Mouse (Mus musculus) cortical plate, adult 2 months (tissue): ENCODE measurements around the gene Kctd21. TPM values are rescaled to one million over a fixed set of nuclear protein-coding genes. Genes with fewer than 3 reads are reported as not detected.
A peak's percentile ranks its signal among the peaks of the same experiment; 100 is the strongest.

Experiments used
- H3K27ac ChIP-seq: fragments of 200-500 bp; 2 replicates; pipeline ENCODE4 v1.5.1; 2012; ENCODE audit warnings: low read length, control low read depth, inconsistent platforms; ENCODE audit not compliant: insufficient read depth
- H3K4me1 ChIP-seq: fragments of 200-500 bp; 2 replicates; pipeline ENCODE4 v1.6.1; 2011; ENCODE audit warnings: low read length; ENCODE audit not compliant: control insufficient read depth, insufficient read depth
- H3K4me3 ChIP-seq: fragments of 200-500 bp; 2 replicates; pipeline ENCODE4 v1.5.1; 2011; ENCODE audit warnings: mild to moderate bottlenecking, low read length, control low read depth; ENCODE audit not compliant: insufficient read depth
- CTCF ChIP-seq: fragments of 200-500 bp; IDR thresholded peaks from 2 replicates; pipeline ENCODE4 v1.5.1; 2011; ENCODE audit warnings: mild to moderate bottlenecking, control low read depth, low read length; ENCODE audit not compliant: insufficient read depth; ENCODE audit errors: extremely low read depth
- POLR2A ChIP-seq: fragments of 200-500 bp; IDR thresholded peaks from 2 replicates; pipeline ENCODE4 v1.6.1; 2011; ENCODE audit warnings: mild to moderate bottlenecking, low read length, control low read depth; ENCODE audit not compliant: insufficient read depth; ENCODE audit errors: extremely low read depth
- polyA plus RNA-seq: library from polyadenylated mRNA; depleted of rRNA; stranded (reverse); fragments of >200 nt; gene quantifications from 2 replicates; pipeline ENCODE4 v1.2.3, GENCODE M21; 2012

The Kctd21 gene
- polyA plus RNA-seq, 1 experiment = 14.8 TPM

GRCm38 (mm10) chr7:97375906-97376305 lies 43.8 kb downstream of the Kctd21 start:
- H3K4me3 ChIP-seq = no peak overlapping the region
- H3K4me1 ChIP-seq = no peaks in the 10 kb centered on the region
- H3K27ac ChIP-seq = no peak overlapping the region
- TF ChIP-seq POLR2A (no peak), CTCF (no peak)

GRCm38 (mm10) chr7:97379304-97379703 lies 47.2 kb downstream of the Kctd21 start:
- TF ChIP-seq POLR2A (no peak), CTCF (no peak)
- no peak overlapping the region for H3K4me3 ChIP-seq
- H3K4me1 ChIP-seq = no peaks in the 10 kb centered on the region
- no peak overlapping the region for H3K27ac ChIP-seq

- no peaks in the 10 kb centered on the region for H3K4me1 ChIP-seq
- no peak overlapping the region for H3K27ac ChIP-seq
- TF ChIP-seq CTCF (no peak), POLR2A (no peak)
- H3K4me3 ChIP-seq = no peak overlapping the region
Observed at GRCm38 (mm10) chr7:97380500-97381123, 48.5 kb downstream of the Kctd21 start.

GRCm38 (mm10) chr7:97382661-97383060 lies 50.5 kb downstream of the Kctd21 start:
- H3K27ac ChIP-seq = no peak overlapping the region
- H3K4me3 ChIP-seq = no peak overlapping the region
- TF ChIP-seq CTCF = no peak
- TF ChIP-seq POLR2A = no peak
- no peaks in the 10 kb centered on the region; the same call in 1 of the 2 replicates for H3K4me1 ChIP-seq

DNA sequence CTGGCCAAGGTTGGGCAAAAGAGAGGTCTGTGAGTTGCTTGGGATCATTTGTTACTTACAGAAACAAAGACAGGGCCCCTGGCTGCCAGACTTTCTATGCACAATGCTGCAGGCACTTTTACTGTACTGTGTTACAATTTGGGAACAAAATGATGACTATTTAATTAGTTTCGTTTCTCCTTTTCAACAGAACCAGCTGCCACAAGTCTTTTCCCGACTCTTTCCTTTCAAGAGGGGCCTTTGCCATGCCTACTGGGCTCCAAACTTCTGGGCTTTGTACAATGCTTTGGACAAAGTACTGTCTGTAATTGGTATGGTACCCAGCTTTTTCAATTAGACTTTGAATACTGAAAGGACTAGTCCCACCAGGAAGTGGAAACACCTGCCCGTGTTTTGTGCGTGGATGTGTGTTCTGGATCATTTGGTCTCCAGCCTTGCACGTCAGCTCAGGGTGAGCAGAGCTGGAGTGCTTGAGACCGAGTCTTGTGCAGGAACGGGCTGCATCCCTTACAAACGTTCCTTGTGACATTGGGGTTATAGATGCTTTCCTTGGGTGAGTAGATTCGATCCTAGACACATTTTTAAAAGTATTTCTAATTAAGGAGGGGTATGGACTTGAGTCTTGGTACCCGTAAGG lies 51.5 kb downstream of the Kctd21 start:
- H3K4me3 ChIP-seq = no peak overlapping the region
- H3K4me1 ChIP-seq = no peaks in the 10 kb centered on the region; the same call in 1 of the 2 replicates
- H3K27ac ChIP-seq = no peak overlapping the region
- TF ChIP-seq POLR2A (no peak), CTCF (no peak)

DNA sequence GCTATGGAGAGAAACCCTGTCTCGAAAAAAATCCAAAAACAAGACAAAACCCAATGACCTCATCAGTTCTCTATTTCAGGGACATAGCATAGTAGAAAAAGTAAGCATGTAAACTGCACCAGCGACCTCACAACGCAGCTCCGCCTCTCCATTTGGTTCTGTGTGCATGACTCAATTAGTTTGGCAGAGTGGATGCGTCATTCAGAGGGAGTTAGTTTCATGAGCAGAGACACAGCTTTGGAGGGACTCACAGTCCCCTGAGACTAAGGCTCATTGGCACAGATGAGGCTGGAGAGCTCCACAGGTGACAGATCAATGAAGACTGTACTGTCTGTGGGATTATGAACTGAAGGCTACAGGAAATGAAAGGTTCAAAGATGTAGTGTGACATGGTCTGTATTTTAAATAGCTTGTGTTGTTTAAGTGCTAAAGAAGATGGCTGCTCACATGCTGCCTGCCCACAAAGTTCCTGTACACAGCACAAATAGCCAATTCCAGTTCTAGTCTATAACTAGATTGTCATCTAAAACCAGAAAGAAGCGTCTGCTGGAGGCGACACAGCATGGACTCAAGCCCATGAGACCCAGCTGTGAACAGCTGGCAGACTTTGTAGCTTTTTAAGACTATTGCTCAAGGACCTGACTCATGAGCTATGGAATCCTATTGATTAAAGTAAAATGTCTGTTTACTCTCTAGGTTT lies 54.1 kb downstream of the Kctd21 start:
- Histone ChIP-seq H3K4me3 (no peak overlapping the region), H3K4me1 (no peaks in the 10 kb centered on the region; the same call in 1 of the 2 replicates), H3K27ac (no peak overlapping the region)
- TF ChIP-seq POLR2A (no peak), CTCF (no peak)

- no peak overlapping the region for H3K4me3 ChIP-seq
- H3K27ac ChIP-seq = no peak overlapping the region
- H3K4me1 ChIP-seq = no peaks in the 10 kb centered on the region; the same call in 1 of the 2 replicates
- TF ChIP-seq POLR2A (no peak), CTCF (0 out of 2 replicates have a peak, but pooled peaks have one; percentile 5)
Observed at GRCm38 (mm10) chr7:97386806-97387370, 54.8 kb downstream of the Kctd21 start.

DNA sequence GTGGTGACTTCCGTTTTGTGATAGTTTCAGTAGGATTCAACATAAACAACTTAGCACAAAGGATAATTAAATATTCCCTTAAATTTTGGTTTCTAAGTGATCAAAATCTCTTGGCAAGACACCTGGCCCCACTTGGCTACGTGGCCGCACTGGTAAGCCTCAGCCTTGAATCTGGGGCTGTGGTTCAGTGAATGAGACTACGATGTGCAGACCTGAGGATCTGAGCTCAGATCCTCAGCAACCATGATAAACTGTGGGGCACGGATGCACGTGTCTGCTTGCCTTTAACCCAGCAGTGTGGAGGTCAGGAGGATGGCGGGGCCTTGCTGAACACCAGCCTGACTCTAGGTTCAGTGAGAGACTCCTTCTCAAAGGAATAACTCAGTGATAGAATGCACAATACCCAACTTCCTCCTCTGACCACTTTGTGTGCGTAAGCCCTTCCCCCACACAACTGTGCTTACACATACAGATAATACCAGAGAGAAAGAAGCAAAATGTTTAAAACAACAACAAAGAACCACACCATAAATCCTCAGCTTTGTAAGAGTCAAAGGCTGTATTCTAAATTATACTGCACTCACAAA lies 55.5 kb downstream of the Kctd21 start:
- no peaks in the 10 kb centered on the region; the same call in 1 of the 2 replicates for H3K4me1 ChIP-seq
- no peak overlapping the region for H3K27ac ChIP-seq
- H3K4me3 ChIP-seq = no peak overlapping the region
- TF ChIP-seq CTCF (no peak), POLR2A (no peak)

- Histone ChIP-seq H3K4me1 (no peaks in the 10 kb centered on the region; the same call in 1 of the 2 replicates), H3K27ac (no peak overlapping the region), H3K4me3 (no peak overlapping the region)
- TF ChIP-seq POLR2A (no peak), CTCF (no peak)
Observed at GRCm38 (mm10) chr7:97388541-97388940, 56.4 kb downstream of the Kctd21 start.
